Mouse (Mus musculus) liver, postnatal 0 days (tissue): ENCODE results near the gene Zkscan16.

Experiments used
- CTCF ChIP-seq: sonication (generic); IDR thresholded peaks from 2 replicates; pipeline ENCODE4 v1.5.1; 2016; ENCODE audit warnings: antibody characterized with exemption, low read depth
- EP300 ChIP-seq: IDR thresholded peaks from 2 replicates; pipeline ENCODE4 v1.6.1; 2016; ENCODE audit warnings: antibody characterized with exemption, low read depth, mild to moderate bottlenecking

- TF ChIP-seq CTCF (no peak), EP300 (no peak)
Observed at GRCm38 (mm10) chr4:58990609-58991434, 47.4 kb downstream of the Zkscan16 start.
